Mouse (Mus musculus) intestine, embryonic 16.5 days (tissue): ENCODE measurements around the gene Cdk18. TPM values are rescaled to one million over a fixed set of nuclear protein-coding genes. Genes with fewer than 3 reads are reported as not detected.
A peak's percentile ranks its signal among the peaks of the same experiment; 100 is the strongest.

Experiments used
- ATAC-seq: fragments of 200-750 bp; cut with Nextera tagmentation; 2 replicates; pipeline ENCODE4 v1.8.0; 2017; ENCODE audit warnings: moderate TSS enrichment, moderate library complexity
- H3K27ac ChIP-seq: fragments of 300-500 bp; sonication (generic); 2 replicates; pipeline ENCODE4 v1.5.1; 2014; ENCODE audit warnings: mild to moderate bottlenecking, low read length
- H3K27me3 ChIP-seq: fragments of 300-500 bp; sonication (generic); replicated peaks from 2 replicates; pipeline ENCODE4 v1.6.1; 2014; ENCODE audit warnings: low read length, control low read depth, mixed read lengths; ENCODE audit not compliant: control insufficient read depth, insufficient read depth
- H3K36me3 ChIP-seq: fragments of 300-500 bp; sonication (generic); 2 replicates; pipeline ENCODE4 v1.6.1; 2014; ENCODE audit warnings: low read length, control low read depth; ENCODE audit not compliant: control insufficient read depth, insufficient read depth
- H3K4me1 ChIP-seq: fragments of 300-500 bp; sonication (generic); 2 replicates; pipeline ENCODE4 v1.6.1; 2014; ENCODE audit warnings: low read length, control low read depth, mixed read lengths; ENCODE audit not compliant: control insufficient read depth, insufficient read depth
- H3K4me2 ChIP-seq: fragments of 300-500 bp; sonication (generic); 2 replicates; pipeline ENCODE4 v1.6.1; 2014; ENCODE audit warnings: low read depth, low read length, control low read depth
- H3K4me3 ChIP-seq: fragments of 300-500 bp; sonication (generic); 2 replicates; pipeline ENCODE4 v1.5.1; 2014; ENCODE audit warnings: mild to moderate bottlenecking, low read length
- H3K9ac ChIP-seq: fragments of 300-500 bp; sonication (generic); 2 replicates; pipeline ENCODE4 v1.6.1; 2014; ENCODE audit warnings: low read depth, low read length
- H3K9me3 ChIP-seq: fragments of 300-500 bp; sonication (generic); 2 replicates; pipeline ENCODE4 v1.6.1; 2016; ENCODE audit warnings: low read length, control low read depth; ENCODE audit not compliant: control insufficient read depth
- WGBS: fragments of 180-500 bp; shearing (Covaris S2); extraction: QIAGEN DNeasy Blood & Tissue Kit; methylation state at CpG from one replicate; pipeline ENCODE4 v1.1.7; 2014; 5-methylcytosine and 5-hydroxymethylcytosine counted together
- polyA plus RNA-seq: library from polyadenylated mRNA; unstranded; fragments of >200 nt; fragmentation: Nextera tagmentation; extraction: Ambion mirVana; gene quantifications from 2 replicates; pipeline ENCODE4 v1.2.1, GENCODE M21; 2015

Gene Cdk18
- polyA plus RNA-seq, 1 experiment from 2014 or later: 16.9 TPM

DNA sequence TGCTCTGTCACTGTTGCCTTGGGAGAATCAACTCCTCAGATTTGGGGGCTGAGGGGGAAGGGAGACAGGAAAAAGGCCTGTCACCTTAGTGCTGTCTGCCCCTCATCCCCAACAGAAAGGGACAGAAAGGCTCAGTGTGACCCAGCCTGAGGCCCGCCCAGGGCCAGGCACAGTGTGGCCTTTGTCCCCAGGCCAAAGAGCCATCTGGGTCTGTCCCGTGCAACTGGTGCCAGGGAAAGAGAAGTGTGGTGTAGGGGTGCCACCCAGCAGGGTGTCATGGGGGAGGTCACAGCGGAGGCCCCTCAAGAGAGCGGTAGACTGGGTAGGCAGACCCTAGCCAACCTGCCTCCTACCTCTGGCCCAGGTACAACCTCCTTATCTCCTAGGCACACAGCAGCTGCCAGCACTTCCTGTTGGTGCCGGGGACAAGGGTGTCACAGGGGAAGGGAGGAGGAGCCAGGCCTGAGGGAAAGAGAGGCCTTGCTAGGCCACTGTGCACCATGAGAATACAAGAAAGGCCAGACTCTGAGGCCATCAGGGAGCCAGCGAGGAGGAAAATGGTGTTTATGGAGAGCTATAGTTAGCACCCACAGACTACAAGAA lies 13.6 kb downstream of the Cdk18 start:
- H3K36me3 ChIP-seq: no peaks in the 10 kb centered on the region
- 43% methylated on average over 6 of the region's 6 CpGs for WGBS
- no peak overlapping the region for H3K4me3 ChIP-seq

DNA sequence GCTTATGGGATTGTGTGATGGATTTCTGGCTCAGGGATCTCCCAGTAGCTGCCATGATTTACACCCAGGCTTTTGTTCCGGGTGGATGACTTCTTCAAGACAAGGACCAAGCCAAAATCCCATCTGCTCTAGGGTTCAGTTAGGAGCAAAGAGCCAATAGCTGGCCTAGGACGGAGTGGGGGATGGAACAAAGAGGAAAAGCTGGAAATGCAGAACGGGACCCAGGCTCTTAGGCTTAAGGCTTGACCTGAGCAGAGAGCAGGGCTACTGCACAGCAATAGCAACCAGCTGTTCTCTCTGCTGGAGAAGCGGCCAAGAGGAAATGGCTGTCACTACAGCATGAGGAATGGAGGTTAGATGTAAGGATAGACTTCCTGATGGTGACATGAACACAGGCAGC lies 14.2 kb downstream of the Cdk18 start:
- Histone ChIP-seq H3K4me1 (peaks cover 27% of the 10 kb centered on the region), H3K4me2 (no peak overlapping the region; the same call in 1 of the 2 replicates), H3K27ac (peak overlapping the region; percentile 84), H3K36me3 (no peaks in the 10 kb centered on the region), H3K4me3 (no peak overlapping the region), H3K9me3 (no peaks in the 10 kb centered on the region), H3K9ac (0 out of 2 replicates have a peak overlapping the region, but pooled peaks have one; percentile 46), H3K27me3 (no peaks in the 10 kb centered on the region)
- ATAC-seq: peak; percentile 44
- 50% methylated on average over 4 of the region's 4 CpGs for WGBS

More for the DNA sequence above, 13.6 kb downstream of the Cdk18 start:
- H3K4me1 ChIP-seq: peaks cover 27% of the 10 kb centered on the region
- H3K27me3 ChIP-seq: no peaks in the 10 kb centered on the region
- peak overlapping the region; percentile 46 for H3K9ac ChIP-seq
- H3K9me3 ChIP-seq: no peaks in the 10 kb centered on the region
- H3K4me2 ChIP-seq: peak overlapping the region; percentile 31; the same call in 1 of the 2 replicates
- peak; percentile 89 for ATAC-seq
- peak overlapping the region; percentile 84 for H3K27ac ChIP-seq

DNA sequence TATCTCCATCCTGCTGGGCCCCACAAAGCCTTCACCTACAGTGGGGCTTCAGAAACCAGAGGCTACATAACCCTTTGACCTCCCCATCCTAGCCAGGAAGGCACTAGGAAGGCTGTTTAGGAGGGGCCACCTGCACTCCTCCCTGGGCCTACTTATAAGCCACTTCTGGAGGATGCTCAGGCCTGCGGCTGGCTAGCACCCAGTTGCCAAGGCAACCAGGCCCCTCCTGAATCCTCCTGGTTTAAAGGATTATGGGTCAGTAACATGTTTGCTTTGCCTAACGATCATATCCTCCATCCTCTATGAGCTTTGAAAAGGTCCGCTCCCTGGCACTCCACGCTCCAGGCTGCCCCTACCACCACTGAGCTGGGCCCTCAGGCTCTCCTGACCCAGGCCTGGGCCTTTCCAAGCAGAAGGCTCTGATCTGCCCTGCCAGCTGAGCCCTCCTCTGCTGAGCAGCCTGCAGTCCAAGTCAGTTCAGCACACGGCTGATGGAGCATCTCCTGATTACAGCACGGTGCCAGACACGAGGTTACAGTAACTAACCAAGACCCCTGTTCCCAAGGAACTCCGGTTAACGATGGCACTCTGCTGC lies 16.0 kb downstream of the Cdk18 start:
- Histone ChIP-seq H3K36me3 (no peaks in the 10 kb centered on the region), H3K4me3 (no peak overlapping the region), H3K27ac (no peak overlapping the region), H3K4me1 (peaks cover 24% of the 10 kb centered on the region), H3K27me3 (no peaks in the 10 kb centered on the region), H3K9me3 (no peaks in the 10 kb centered on the region), H3K9ac (no peak overlapping the region), H3K4me2 (no peak overlapping the region)
- 68% methylated on average over 9 of the region's 9 CpGs for WGBS
- no peak for ATAC-seq

DNA sequence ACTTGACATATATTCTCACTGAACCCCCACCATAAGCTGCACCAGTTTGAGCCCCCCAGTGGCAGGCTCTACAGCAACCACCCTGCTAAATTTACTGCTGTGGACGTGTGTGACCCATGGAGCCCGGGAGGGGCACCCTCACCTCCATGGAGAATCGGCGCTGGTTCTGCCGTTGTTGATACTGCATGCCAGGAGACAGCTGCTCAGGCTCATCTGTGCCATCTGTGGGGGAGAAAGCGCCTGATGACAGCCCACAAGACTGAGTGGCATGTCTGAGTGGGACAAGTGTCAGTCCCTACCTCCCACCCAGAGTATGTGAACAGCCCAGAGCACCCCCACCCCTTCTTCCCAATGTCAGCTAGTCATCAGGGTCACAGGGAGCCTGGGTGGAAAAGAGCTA lies 17.6 kb downstream of the Cdk18 start:
- no peak overlapping the region for H3K4me2 ChIP-seq
- H3K4me3 ChIP-seq: no peak overlapping the region
- no peak overlapping the region for H3K27ac ChIP-seq
- no peak for ATAC-seq
- H3K4me1 ChIP-seq: peaks cover 15% of the 10 kb centered on the region
- H3K9me3 ChIP-seq: no peaks in the 10 kb centered on the region
- 80% methylated on average over 6 of the region's 6 CpGs for WGBS
- no peaks in the 10 kb centered on the region for H3K36me3 ChIP-seq
- no peak overlapping the region for H3K9ac ChIP-seq
- H3K27me3 ChIP-seq: no peaks in the 10 kb centered on the region

DNA sequence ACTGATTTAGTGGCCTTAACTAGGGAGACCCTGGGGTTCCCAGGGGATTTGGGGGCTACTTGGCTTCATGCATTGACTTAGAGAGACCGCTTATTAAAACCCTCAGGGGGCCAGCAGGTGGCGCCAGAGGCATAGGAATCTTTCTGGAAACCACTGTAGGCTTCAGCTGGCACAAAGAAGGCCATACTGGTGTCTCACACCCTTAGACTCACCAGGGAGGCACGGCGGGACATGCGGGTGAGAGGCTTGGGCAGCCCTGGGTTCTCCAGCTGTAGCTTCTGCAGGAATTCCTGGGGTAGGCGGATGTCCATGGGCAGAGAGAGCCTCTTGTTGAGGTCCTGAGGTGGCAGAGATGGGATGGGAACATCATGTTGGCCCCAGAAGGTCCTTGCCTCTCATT lies 18.2 kb downstream of the Cdk18 start:
- WGBS: 27% methylated on average over 6 of the region's 6 CpGs
- no peak for ATAC-seq
- no peaks in the 10 kb centered on the region for H3K9me3 ChIP-seq

DNA sequence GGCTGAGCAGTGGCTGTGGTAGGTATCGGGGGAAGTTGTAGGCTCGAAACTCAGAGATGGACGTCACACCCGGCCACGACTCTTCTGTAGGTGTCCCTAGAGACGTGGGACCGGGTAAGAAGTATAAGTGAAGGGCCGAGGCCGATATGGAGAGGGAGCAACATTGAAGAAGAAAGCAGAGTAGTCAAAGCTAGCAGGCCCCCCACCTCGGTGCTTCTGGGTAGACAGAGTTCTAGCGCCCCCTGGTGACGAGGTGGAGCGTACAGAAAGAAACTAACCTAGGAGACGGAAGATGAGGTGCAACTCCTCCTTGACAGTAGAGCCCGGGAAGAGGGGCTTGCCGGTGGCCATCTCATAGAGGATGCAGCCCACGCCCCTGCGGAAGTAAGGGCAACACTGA lies 22.9 kb downstream of the Cdk18 start:
- no peaks in the 10 kb centered on the region for H3K27me3 ChIP-seq
- H3K4me2 ChIP-seq: no peak overlapping the region
- no peak overlapping the region for H3K4me3 ChIP-seq
- no peaks in the 10 kb centered on the region for H3K4me1 ChIP-seq
- ATAC-seq: no peak
- no peaks in the 10 kb centered on the region for H3K9me3 ChIP-seq
- WGBS: 30% methylated on average over 18 of the region's 18 CpGs
- H3K27ac ChIP-seq: no peak overlapping the region
- H3K36me3 ChIP-seq: no peaks in the 10 kb centered on the region
- no peak overlapping the region for H3K9ac ChIP-seq

More for the DNA sequence above, 18.2 kb downstream of the Cdk18 start:
- no peak overlapping the region for H3K4me2 ChIP-seq
- H3K4me3 ChIP-seq: no peak overlapping the region
- no peaks in the 10 kb centered on the region for H3K27me3 ChIP-seq
- H3K36me3 ChIP-seq: no peaks in the 10 kb centered on the region
- no peak overlapping the region for H3K27ac ChIP-seq
- H3K4me1 ChIP-seq: peaks cover 12% of the 10 kb centered on the region
- H3K9ac ChIP-seq: no peak overlapping the region

DNA sequence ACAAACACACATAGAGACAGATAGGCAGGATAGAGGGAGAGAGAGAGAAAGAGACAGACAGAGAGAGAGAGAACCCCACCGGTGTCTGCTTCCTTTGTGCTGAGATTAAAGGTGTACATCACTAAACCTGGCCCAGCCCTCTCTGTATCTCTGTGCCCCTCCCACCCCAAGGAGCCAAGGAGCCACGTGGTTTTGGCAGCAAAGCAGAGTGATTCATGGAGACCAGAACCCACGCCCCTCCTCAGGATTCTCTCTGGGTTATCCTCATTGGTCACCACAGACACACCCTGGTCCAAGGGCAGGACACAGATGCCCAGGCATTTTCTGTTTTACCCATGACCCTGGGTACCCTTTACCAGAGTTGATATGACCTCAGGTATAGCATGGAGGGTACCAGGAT lies 26.4 kb downstream of the Cdk18 start:
- 58% methylated on average over 3 of the region's 3 CpGs for WGBS
- no peak overlapping the region for H3K4me2 ChIP-seq
- no peak for ATAC-seq

DNA sequence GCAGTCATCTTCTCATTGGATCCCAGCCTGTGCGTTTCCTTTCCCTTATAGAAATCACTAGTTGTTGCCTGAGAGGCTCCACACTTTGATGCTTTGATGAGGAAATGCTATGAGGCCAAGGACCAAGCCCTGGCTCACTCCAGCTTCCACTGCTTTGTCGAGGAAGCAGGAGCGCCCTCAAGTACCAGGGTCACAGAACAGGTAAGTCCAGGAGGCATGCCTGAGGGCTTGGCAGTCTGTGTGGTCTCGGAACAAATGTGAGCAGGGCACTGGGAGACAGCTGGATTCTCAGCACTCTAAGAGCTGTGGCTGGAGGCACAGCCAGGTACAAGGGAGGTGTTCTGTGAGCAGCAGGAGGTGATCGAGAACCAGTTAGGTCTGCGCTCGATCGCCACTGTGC lies 27.1 kb downstream of the Cdk18 start:
- no peak for ATAC-seq
- H3K27me3 ChIP-seq: no peaks in the 10 kb centered on the region
- H3K4me2 ChIP-seq: no peak overlapping the region
- H3K4me3 ChIP-seq: no peak overlapping the region
- H3K9ac ChIP-seq: no peak overlapping the region
- no peaks in the 10 kb centered on the region for H3K9me3 ChIP-seq
- H3K36me3 ChIP-seq: no peaks in the 10 kb centered on the region
- no peaks in the 10 kb centered on the region for H3K4me1 ChIP-seq
- WGBS: 76% methylated on average over 8 of the region's 8 CpGs
- H3K27ac ChIP-seq: no peak overlapping the region

More for the DNA sequence above, 26.4 kb downstream of the Cdk18 start:
- Histone ChIP-seq H3K27ac (no peak overlapping the region), H3K36me3 (no peaks in the 10 kb centered on the region), H3K4me1 (no peaks in the 10 kb centered on the region), H3K9ac (no peak overlapping the region), H3K9me3 (no peaks in the 10 kb centered on the region), H3K4me3 (no peak overlapping the region), H3K27me3 (no peaks in the 10 kb centered on the region)

DNA sequence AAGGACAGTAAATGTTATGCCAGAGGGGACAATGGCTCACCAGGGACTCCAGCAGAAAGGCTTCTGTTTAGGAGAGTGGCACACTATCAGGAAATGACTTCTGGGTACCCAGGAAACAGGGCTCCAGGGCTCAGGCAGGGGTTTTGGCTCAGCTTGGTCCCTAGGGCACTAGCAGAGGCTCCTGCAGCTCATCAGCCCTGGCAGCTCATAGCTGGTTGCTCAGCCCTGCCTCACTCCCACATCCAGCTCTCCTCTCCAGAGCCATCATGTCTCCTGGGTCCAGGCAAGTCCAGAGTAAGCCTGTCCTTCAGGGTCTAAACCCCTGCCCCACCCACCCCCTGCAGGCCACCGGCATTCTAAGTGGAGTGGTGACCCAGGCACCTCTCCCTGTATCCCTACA lies 28.1 kb downstream of the Cdk18 start:
- Histone ChIP-seq H3K4me3 (no peak overlapping the region), H3K4me2 (no peak overlapping the region), H3K36me3 (no peaks in the 10 kb centered on the region), H3K27me3 (no peaks in the 10 kb centered on the region), H3K9ac (no peak overlapping the region), H3K27ac (no peak overlapping the region), H3K9me3 (no peaks in the 10 kb centered on the region), H3K4me1 (no peaks in the 10 kb centered on the region)
- ATAC-seq: no peak
- 53% methylated on average over 1 of the region's 1 CpGs for WGBS

DNA sequence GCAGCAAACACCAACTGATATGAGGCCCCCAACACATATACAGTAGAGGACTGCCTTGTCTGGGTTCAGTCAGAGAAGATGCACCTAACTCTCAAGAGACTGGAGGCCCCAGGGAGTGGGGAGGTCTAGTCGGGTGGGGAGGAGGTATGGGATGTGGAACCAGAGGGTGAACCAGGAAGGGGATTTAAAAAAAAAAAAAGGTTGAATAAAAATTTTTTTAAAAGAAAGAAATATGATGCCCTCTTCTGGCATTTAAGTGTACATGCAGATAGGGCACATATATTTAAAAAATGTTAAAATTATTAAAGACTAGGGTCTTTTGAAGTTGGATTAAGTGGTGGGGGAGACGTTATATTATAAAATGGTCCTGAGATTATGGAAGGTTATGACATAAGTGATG lies 30.1 kb downstream of the Cdk18 start:
- Histone ChIP-seq H3K4me2 (no peak overlapping the region), H3K36me3 (no peaks in the 10 kb centered on the region), H3K27me3 (no peaks in the 10 kb centered on the region), H3K4me3 (no peak overlapping the region), H3K4me1 (no peaks in the 10 kb centered on the region), H3K9ac (no peak overlapping the region), H3K9me3 (no peaks in the 10 kb centered on the region), H3K27ac (no peak overlapping the region)
- no peak for ATAC-seq
- WGBS: 65% methylated on average over 2 of the region's 2 CpGs
